Mouse (Mus musculus): ENCODE results near the gene Prkch.

Gene Prkch

GRCm38 (mm10) chr12:73679400-73679801, 94.8 kb downstream of the Prkch start:
- DNase-seq (ENCODE audit: low read depth): peak; percentile 78

- no peak for DNase-seq (ENCODE audit: low read depth)
Measured at GRCm38 (mm10) chr12:73682921-73683346, 98.3 kb downstream of the Prkch start.

- DNase-seq (ENCODE audit: low read depth): no peak
Measured at GRCm38 (mm10) chr12:73685875-73686274, 101.3 kb downstream of the Prkch start.

GRCm38 (mm10) chr12:73686456-73686855, 101.9 kb downstream of the Prkch start:
- DNase-seq (ENCODE audit: low read depth): peak; percentile 51

- DNase-seq (ENCODE audit: low read depth): peak; percentile 78
Measured at GRCm38 (mm10) chr12:73687077-73688035, 102.8 kb downstream of the Prkch start.

GRCm38 (mm10) chr12:73692321-73692720, 107.7 kb downstream of the Prkch start:
- peak; percentile 79 for DNase-seq (ENCODE audit: low read depth)

- peak; percentile 93 for DNase-seq (ENCODE audit: low read depth)
Measured at GRCm38 (mm10) chr12:73693347-73693746, 108.8 kb downstream of the Prkch start.

- DNase-seq (ENCODE audit: low read depth): no peak
Measured at GRCm38 (mm10) chr12:73694690-73695089, 110.1 kb downstream of the Prkch start.

- no peak for DNase-seq (ENCODE audit: low read depth)
Measured at GRCm38 (mm10) chr12:73695110-73695509, 110.5 kb downstream of the Prkch start.

GRCm38 (mm10) chr12:73696084-73696483, 111.5 kb downstream of the Prkch start:
- DNase-seq (ENCODE audit: low read depth): no peak

GRCm38 (mm10) chr12:73696946-73697345, 112.3 kb downstream of the Prkch start:
- no peak for DNase-seq (ENCODE audit: low read depth)

GRCm38 (mm10) chr12:73698436-73698835, 113.8 kb downstream of the Prkch start:
- peak; percentile 88 for DNase-seq (ENCODE audit: low read depth)

GRCm38 (mm10) chr12:73698841-73699240, 114.2 kb downstream of the Prkch start:
- DNase-seq (ENCODE audit: low read depth): no peak

- DNase-seq (ENCODE audit: low read depth): peak; percentile 79
Measured at GRCm38 (mm10) chr12:73699471-73700186, 115.0 kb downstream of the Prkch start.

- no peak for DNase-seq (ENCODE audit: low read depth)
Measured at GRCm38 (mm10) chr12:73700544-73701069, 116.0 kb downstream of the Prkch start.

GRCm38 (mm10) chr12:73701999-73702398, 117.4 kb downstream of the Prkch start:
- DNase-seq (ENCODE audit: low read depth): no peak

GRCm38 (mm10) chr12:73704382-73704781, 119.8 kb downstream of the Prkch start:
- DNase-seq (ENCODE audit: low read depth): no peak

- DNase-seq (ENCODE audit: low read depth): peak; percentile 74
Measured at GRCm38 (mm10) chr12:73705097-73705690, 120.6 kb downstream of the Prkch start.

- peak; percentile 30 for DNase-seq (ENCODE audit: low read depth)
Measured at GRCm38 (mm10) chr12:73708498-73708897, 123.9 kb downstream of the Prkch start.

- no peak for DNase-seq (ENCODE audit: low read depth)
Measured at GRCm38 (mm10) chr12:73708920-73709319, 124.3 kb downstream of the Prkch start.

- DNase-seq (ENCODE audit: low read depth): peak; percentile 21
Measured at GRCm38 (mm10) chr12:73710846-73711245, 126.2 kb downstream of the Prkch start.

- peak; percentile 44 for DNase-seq (ENCODE audit: low read depth)
Measured at GRCm38 (mm10) chr12:73712122-73712521, 127.5 kb downstream of the Prkch start.
